Mouse (Mus musculus) C2C12 (cell line): ENCODE measurements around the gene Tmem150c.

Experiments
- CEBPB ChIP-seq: IDR thresholded peaks from one replicate; pipeline ENCODE4 v1.6.1; 2011; ENCODE audit warnings: low read depth, mild to moderate bottlenecking, control low read depth, moderate library complexity
- CTCF ChIP-seq: IDR thresholded peaks from one replicate; pipeline ENCODE4 v1.5.1; 2011; ENCODE audit not compliant: control insufficient read depth, insufficient read depth, insufficient read length
- FOSL1 ChIP-seq: IDR thresholded peaks from one replicate; pipeline ENCODE4 v1.8.0; 2011; ENCODE audit warnings: mild to moderate bottlenecking, low read length; ENCODE audit not compliant: poor library complexity, insufficient read depth, severe bottlenecking
- MAX ChIP-seq: IDR thresholded peaks from one replicate; pipeline ENCODE4 v1.6.1; 2011; ENCODE audit warnings: mild to moderate bottlenecking, control low read depth
- MYOG ChIP-seq: IDR thresholded peaks from one replicate; pipeline ENCODE4 v1.6.1; 2011; ENCODE audit not compliant: control insufficient read depth, insufficient read length; ENCODE audit errors: extremely low read depth
- USF1 ChIP-seq: IDR thresholded peaks from one replicate; pipeline ENCODE4 v1.6.1; 2011; ENCODE audit warnings: low read depth, mild to moderate bottlenecking, control low read depth, moderate library complexity

DNA sequence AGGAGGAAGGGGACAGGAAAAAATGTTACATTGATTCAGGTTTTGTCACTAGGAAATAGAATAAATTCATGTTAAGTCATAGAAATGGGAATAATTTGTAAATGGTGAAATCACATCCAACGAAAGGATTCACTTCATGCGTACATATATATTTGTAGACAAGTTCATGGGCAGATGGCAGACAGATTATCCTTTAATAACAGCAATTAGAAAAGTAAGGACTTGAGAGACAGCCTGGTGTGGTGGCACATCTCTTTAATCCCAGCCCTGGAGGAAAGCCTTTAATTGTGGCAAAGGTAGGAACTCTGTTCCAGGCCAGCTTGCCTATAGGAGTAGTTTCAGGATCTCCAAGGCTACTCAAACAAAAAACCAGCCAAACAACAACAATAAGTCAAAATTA, 90.1 kb downstream of the Tmem150c start:
- no peak for TF ChIP-seq USF1
- TF ChIP-seq MAX, result no peak
- no peak for TF ChIP-seq CTCF
- no peak for TF ChIP-seq FOSL1
- no peak for TF ChIP-seq MYOG
- no peak for TF ChIP-seq CEBPB
